Mouse (Mus musculus): ENCODE data around the gene Dnhd1. TPM values are rescaled to one million over a fixed set of nuclear protein-coding genes. Genes with fewer than 3 reads are reported as not detected.

Dnhd1 gene
- polyA plus RNA-seq, 1 experiment, result 2.7 TPM

- Histone ChIP-seq H3K4me1 (replicated peaks; ENCODE audit: control insufficient read depth, insufficient read depth, low read length) (peaks cover 4% of the 10 kb centered on the region), H3K4me3 (ENCODE audit: control insufficient read depth, insufficient read depth, low read length) (peak within 1 kb of the TSS; percentile 83), H3K27me3 (ENCODE audit: control insufficient read depth, insufficient read depth, low read length) (no peaks in the 10 kb centered on the region), H3K27ac (ENCODE audit: control insufficient read depth, insufficient read depth, low read length) (0 out of 2 replicates have a peak within 1 kb of the TSS, but pooled peaks have one; percentile 9), H3K36me3 (ENCODE audit: control insufficient read depth, insufficient read depth, low read length) (no peaks in the 10 kb centered on the region)
- 24% methylated on average over 20 of the region's 20 CpGs for WGBS
- peak; percentile 90 for DNase-seq
- TF ChIP-seq CTCF (IDR thresholded peaks at IDR 0.05; ENCODE audit: borderline replicate concordance, control insufficient read depth, extremely low read depth, insufficient read depth, low read length, poor library complexity) (no peak), POLR2A (IDR thresholded peaks at IDR 0.05; ENCODE audit: control insufficient read depth, extremely low read depth, insufficient read depth, low read length, poor library complexity) (no peak)
These were observed 101.1 kb downstream of the Dnhd1 start, which contains the start of gene Tpp1 for GRCm38 (mm10) chr7:105751491-105752433. Gene Tpp1 (minus strand): TSS chr7:105752235.

GRCm38 (mm10) chr7:105752716-105753115 is 102.1 kb downstream of the Dnhd1 start:
- DNase-seq, result no peak
- Histone ChIP-seq H3K4me1 (replicated peaks; ENCODE audit: control insufficient read depth, insufficient read depth, low read length) (peaks cover 4% of the 10 kb centered on the region), H3K4me3 (ENCODE audit: control insufficient read depth, insufficient read depth, low read length) (no peak overlapping the region), H3K36me3 (ENCODE audit: control insufficient read depth, insufficient read depth, low read length) (no peaks in the 10 kb centered on the region), H3K27me3 (ENCODE audit: control insufficient read depth, insufficient read depth, low read length) (no peaks in the 10 kb centered on the region), H3K27ac (ENCODE audit: control insufficient read depth, insufficient read depth, low read length) (no peak overlapping the region)
- WGBS, result 96% methylated on average over 2 of the region's 2 CpGs
- TF ChIP-seq POLR2A (IDR thresholded peaks at IDR 0.05; ENCODE audit: control insufficient read depth, extremely low read depth, insufficient read depth, low read length, poor library complexity) (no peak), CTCF (IDR thresholded peaks at IDR 0.05; ENCODE audit: borderline replicate concordance, control insufficient read depth, extremely low read depth, insufficient read depth, low read length, poor library complexity) (no peak)

GRCm38 (mm10) chr7:105753281-105753680 is 102.7 kb downstream of the Dnhd1 start:
- Histone ChIP-seq H3K36me3 (ENCODE audit: control insufficient read depth, insufficient read depth, low read length) (no peaks in the 10 kb centered on the region), H3K4me1 (replicated peaks; ENCODE audit: control insufficient read depth, insufficient read depth, low read length) (peaks cover 4% of the 10 kb centered on the region), H3K4me3 (ENCODE audit: control insufficient read depth, insufficient read depth, low read length) (no peak overlapping the region), H3K27ac (ENCODE audit: control insufficient read depth, insufficient read depth, low read length) (no peak overlapping the region), H3K27me3 (ENCODE audit: control insufficient read depth, insufficient read depth, low read length) (no peaks in the 10 kb centered on the region)
- no peak for DNase-seq
- 99% methylated on average over 10 of the region's 10 CpGs for WGBS
- no peak for TF ChIP-seq POLR2A (IDR thresholded peaks at IDR 0.05; ENCODE audit: control insufficient read depth, extremely low read depth, insufficient read depth, low read length, poor library complexity)
- TF ChIP-seq CTCF (IDR thresholded peaks at IDR 0.05; ENCODE audit: borderline replicate concordance, control insufficient read depth, extremely low read depth, insufficient read depth, low read length, poor library complexity), result no peak

- H3K27me3 ChIP-seq (ENCODE audit: control insufficient read depth, insufficient read depth, low read length), result no peaks in the 10 kb centered on the region
- no peak overlapping the region for H3K4me3 ChIP-seq (ENCODE audit: control insufficient read depth, insufficient read depth, low read length)
- no peaks in the 10 kb centered on the region for H3K4me1 ChIP-seq (replicated peaks; ENCODE audit: control insufficient read depth, insufficient read depth, low read length)
- no peak overlapping the region for H3K27ac ChIP-seq (ENCODE audit: control insufficient read depth, insufficient read depth, low read length)
- 51% methylated on average over 51 of the region's 51 CpGs for WGBS
- H3K36me3 ChIP-seq (ENCODE audit: control insufficient read depth, insufficient read depth, low read length), result no peaks in the 10 kb centered on the region
- TF ChIP-seq CTCF (IDR thresholded peaks at IDR 0.05; ENCODE audit: borderline replicate concordance, control insufficient read depth, extremely low read depth, insufficient read depth, low read length, poor library complexity) (no peak), POLR2A (IDR thresholded peaks at IDR 0.05; ENCODE audit: control insufficient read depth, extremely low read depth, insufficient read depth, low read length, poor library complexity) (no peak)
- DNase-seq, result no peak
These were observed 111.3 kb downstream of the Dnhd1 start for GRCm38 (mm10) chr7:105761813-105762484.

- no peak for TF ChIP-seq CTCF (IDR thresholded peaks at IDR 0.05; ENCODE audit: borderline replicate concordance, control insufficient read depth, extremely low read depth, insufficient read depth, low read length, poor library complexity)
- no peak for DNase-seq
- no peaks in the 10 kb centered on the region for H3K36me3 ChIP-seq (ENCODE audit: control insufficient read depth, insufficient read depth, low read length)
- H3K4me3 ChIP-seq (ENCODE audit: control insufficient read depth, insufficient read depth, low read length), result no peak overlapping the region
- H3K27me3 ChIP-seq (ENCODE audit: control insufficient read depth, insufficient read depth, low read length), result no peaks in the 10 kb centered on the region
- H3K27ac ChIP-seq (ENCODE audit: control insufficient read depth, insufficient read depth, low read length), result no peak overlapping the region
- WGBS, result 57% methylated on average over 55 of the region's 55 CpGs
- no peaks in the 10 kb centered on the region for H3K4me1 ChIP-seq (replicated peaks; ENCODE audit: control insufficient read depth, insufficient read depth, low read length)
These were observed 112.1 kb downstream of the Dnhd1 start for GRCm38 (mm10) chr7:105762517-105763270.

- Histone ChIP-seq H3K27ac (ENCODE audit: control insufficient read depth, insufficient read depth, low read length) (no peak overlapping the region), H3K27me3 (ENCODE audit: control insufficient read depth, insufficient read depth, low read length) (no peaks in the 10 kb centered on the region), H3K4me3 (ENCODE audit: control insufficient read depth, insufficient read depth, low read length) (no peak overlapping the region), H3K4me1 (replicated peaks; ENCODE audit: control insufficient read depth, insufficient read depth, low read length) (no peaks in the 10 kb centered on the region), H3K36me3 (ENCODE audit: control insufficient read depth, insufficient read depth, low read length) (no peaks in the 10 kb centered on the region)
- WGBS, result 97% methylated on average over 11 of the region's 11 CpGs
- TF ChIP-seq CTCF (IDR thresholded peaks at IDR 0.05; ENCODE audit: borderline replicate concordance, control insufficient read depth, extremely low read depth, insufficient read depth, low read length, poor library complexity) (no peak), POLR2A (IDR thresholded peaks at IDR 0.05; ENCODE audit: control insufficient read depth, extremely low read depth, insufficient read depth, low read length, poor library complexity) (no peak)
- DNase-seq, result no peak
These were observed 113.7 kb downstream of the Dnhd1 start for GRCm38 (mm10) chr7:105764331-105764730.

All from thymus, adult 2 months (tissue).